Mouse (Mus musculus) lung, postnatal 0 days (tissue): Measurements from ENCODE around the gene Asic4. TPM values are rescaled to one million over a fixed set of nuclear protein-coding genes. Genes with fewer than 3 reads are reported as not detected.

Experiments
- ATAC-seq: fragments of 200-750 bp; cut with Nextera tagmentation; 2 replicates; pipeline ENCODE4 v1.8.0; 2017; ENCODE audit warnings: moderate library complexity
- DNase-seq: peaks from one replicate; pipeline ENCODE4 v3.0.0-alpha.2; 2016; ENCODE audit warnings: low spot score
- H3K27ac ChIP-seq: fragments of 300-500 bp; sonication (generic); 2 replicates; pipeline ENCODE4 v1.5.1; 2014; ENCODE audit warnings: antibody characterized with exemption, mild to moderate bottlenecking, low read length, mixed read lengths
- H3K27me3 ChIP-seq: fragments of 300-500 bp; sonication (generic); replicated peaks from 2 replicates; pipeline ENCODE4 v1.6.1; 2014; ENCODE audit warnings: low read length, mixed read lengths; ENCODE audit not compliant: insufficient read depth
- H3K36me3 ChIP-seq: fragments of 300-500 bp; sonication (generic); 2 replicates; pipeline ENCODE4 v1.6.1; 2014; ENCODE audit warnings: low read length, mixed read lengths; ENCODE audit not compliant: insufficient read depth
- H3K4me1 ChIP-seq: fragments of 300-500 bp; sonication (generic); 2 replicates; pipeline ENCODE4 v1.6.1; 2014; ENCODE audit warnings: antibody characterized with exemption, low read depth, low read length, mixed read lengths; ENCODE audit not compliant: insufficient read depth
- H3K4me2 ChIP-seq: fragments of 300-500 bp; sonication (generic); replicated peaks from 2 replicates; pipeline ENCODE4 v1.6.1; 2014; ENCODE audit warnings: low read depth, mild to moderate bottlenecking, low read length, moderate library complexity, mixed read lengths
- H3K4me3 ChIP-seq: fragments of 300-500 bp; sonication (generic); 2 replicates; pipeline ENCODE4 v1.5.1; 2014; ENCODE audit warnings: low read depth, low read length
- H3K9ac ChIP-seq: fragments of 300-500 bp; sonication (generic); replicated peaks from 2 replicates; pipeline ENCODE4 v1.6.1; 2014; ENCODE audit warnings: low read depth, mild to moderate bottlenecking
- H3K9me3 ChIP-seq: fragments of 300-500 bp; sonication (generic); 2 replicates; pipeline ENCODE4 v1.6.1; 2016; ENCODE audit warnings: low read length, mixed read lengths
- CTCF ChIP-seq: IDR thresholded peaks from 2 replicates; pipeline ENCODE4 v1.5.1; 2016; ENCODE audit warnings: antibody characterized with exemption, mild to moderate bottlenecking
- EP300 ChIP-seq: IDR thresholded peaks from 2 replicates; pipeline ENCODE4 v1.6.1; 2016; ENCODE audit warnings: antibody characterized with exemption, mild to moderate bottlenecking, control low read depth
- WGBS: fragments of 180-500 bp; shearing (Covaris S2); extraction: QIAGEN DNeasy Blood & Tissue Kit; methylation state at CpG from one replicate; pipeline ENCODE4 v1.1.7; 2014; 5-methylcytosine and 5-hydroxymethylcytosine counted together
- polyA plus RNA-seq: library from polyadenylated mRNA; unstranded; fragments of >200 nt; fragmentation: Nextera tagmentation; extraction: Ambion mirVana; gene quantifications from 2 replicates; pipeline ENCODE4 v1.2.1, GENCODE M21; 2015

Asic4 gene
- polyA plus RNA-seq, 1 experiment from 2014 or later, result not detected

GRCm38 (mm10) chr1:75409950-75410349 lies 40.3 kb upstream of the Asic4 start:
- no peak overlapping the region for H3K27ac ChIP-seq
- H3K36me3 ChIP-seq, result no peaks in the 10 kb centered on the region; the same call in 1 of the 2 replicates
- no peaks in the 10 kb centered on the region for H3K4me1 ChIP-seq
- WGBS, result 90% methylated on average over 7 of the region's 7 CpGs
- H3K27me3 ChIP-seq, result no peaks in the 10 kb centered on the region
- DNase-seq (no peak), ATAC-seq (no peak)
- no peak overlapping the region for H3K9ac ChIP-seq
- TF ChIP-seq CTCF (no peak), EP300 (no peak)
- H3K4me2 ChIP-seq, result no peak overlapping the region
- no peak overlapping the region for H3K4me3 ChIP-seq
- no peaks in the 10 kb centered on the region for H3K9me3 ChIP-seq

- ATAC-seq (no peak), DNase-seq (no peak)
- Histone ChIP-seq H3K4me3 (no peak overlapping the region), H3K4me2 (no peak overlapping the region), H3K4me1 (no peaks in the 10 kb centered on the region), H3K36me3 (no peaks in the 10 kb centered on the region), H3K9me3 (no peaks in the 10 kb centered on the region), H3K27me3 (no peaks in the 10 kb centered on the region), H3K27ac (no peak overlapping the region), H3K9ac (no peak overlapping the region)
- no peak for TF ChIP-seq EP300
- no peak for TF ChIP-seq CTCF
- WGBS, result 90% methylated on average over 3 of the region's 3 CpGs
Measured at GRCm38 (mm10) chr1:75412196-75412595, 38.0 kb upstream of the Asic4 start.

GRCm38 (mm10) chr1:75413749-75414148 lies 36.5 kb upstream of the Asic4 start:
- Histone ChIP-seq H3K27me3 (no peaks in the 10 kb centered on the region), H3K9me3 (no peaks in the 10 kb centered on the region), H3K9ac (no peak overlapping the region), H3K27ac (no peak overlapping the region), H3K4me2 (no peak overlapping the region), H3K36me3 (no peaks in the 10 kb centered on the region), H3K4me3 (no peak overlapping the region), H3K4me1 (no peaks in the 10 kb centered on the region)
- ATAC-seq (no peak), DNase-seq (no peak)
- peak; percentile 57 for TF ChIP-seq CTCF
- TF ChIP-seq EP300, result no peak
- 60% methylated on average over 3 of the region's 3 CpGs for WGBS

- no peak overlapping the region for H3K4me3 ChIP-seq
- H3K9ac ChIP-seq, result no peak overlapping the region
- no peak overlapping the region for H3K4me2 ChIP-seq
- TF ChIP-seq EP300, result no peak
- TF ChIP-seq CTCF, result no peak
- 0 out of 2 replicates have a peak, but pooled peaks cover 6% of the 10 kb centered on the region for H3K4me1 ChIP-seq
- DNase-seq, result no peak
- peaks cover 16% of the 10 kb centered on the region for H3K27me3 ChIP-seq
- no peaks in the 10 kb centered on the region for H3K36me3 ChIP-seq
- no peak overlapping the region for H3K27ac ChIP-seq
- no peak for ATAC-seq
- 22% methylated on average over 20 of the region's 20 CpGs for WGBS
- H3K9me3 ChIP-seq, result no peaks in the 10 kb centered on the region
Measured at GRCm38 (mm10) chr1:75421794-75422193, 28.4 kb upstream of the Asic4 start.

- H3K4me2 ChIP-seq, result peak overlapping the region; percentile 58
- H3K27me3 ChIP-seq, result peaks cover 16% of the 10 kb centered on the region
- no peaks in the 10 kb centered on the region for H3K9me3 ChIP-seq
- no peak for DNase-seq
- no peaks in the 10 kb centered on the region for H3K36me3 ChIP-seq
- ATAC-seq, result no peak
- H3K9ac ChIP-seq, result no peak overlapping the region
- peak overlapping the region; percentile 29 for H3K4me3 ChIP-seq
- no peak overlapping the region for H3K27ac ChIP-seq
- 0 out of 2 replicates have a peak, but pooled peaks cover 6% of the 10 kb centered on the region for H3K4me1 ChIP-seq
- 8% methylated on average over 25 of the region's 32 CpGs for WGBS
- TF ChIP-seq EP300 (no peak), CTCF (no peak)
Measured at GRCm38 (mm10) chr1:75422216-75422822, 27.9 kb upstream of the Asic4 start.

GRCm38 (mm10) chr1:75422823-75423471 lies 27.3 kb upstream of the Asic4 start:
- WGBS, result 5% methylated on average over 58 of the region's 71 CpGs
- ATAC-seq, result peak; percentile 71
- TF ChIP-seq EP300, result no peak
- 0 out of 2 replicates have a peak, but pooled peaks have one; percentile 11 for TF ChIP-seq CTCF
- Histone ChIP-seq H3K4me3 (peak overlapping the region; percentile 29), H3K9me3 (no peaks in the 10 kb centered on the region), H3K27me3 (peaks cover 16% of the 10 kb centered on the region), H3K4me1 (0 out of 2 replicates have a peak, but pooled peaks cover 6% of the 10 kb centered on the region), H3K27ac (no peak overlapping the region), H3K36me3 (no peaks in the 10 kb centered on the region), H3K9ac (0 out of 2 replicates have a peak overlapping the region, but pooled peaks have one; percentile 13), H3K4me2 (peak overlapping the region; percentile 58)
- peak; percentile 33 for DNase-seq
